Mouse (Mus musculus): ENCODE measurements around the gene Ifitm1. TPM values are rescaled to one million over a fixed set of nuclear protein-coding genes. Genes with fewer than 3 reads are reported as not detected.

Ifitm1 gene
- polyA plus RNA-seq, 1 experiment from 2014 or later: 54.4 TPM

DNA sequence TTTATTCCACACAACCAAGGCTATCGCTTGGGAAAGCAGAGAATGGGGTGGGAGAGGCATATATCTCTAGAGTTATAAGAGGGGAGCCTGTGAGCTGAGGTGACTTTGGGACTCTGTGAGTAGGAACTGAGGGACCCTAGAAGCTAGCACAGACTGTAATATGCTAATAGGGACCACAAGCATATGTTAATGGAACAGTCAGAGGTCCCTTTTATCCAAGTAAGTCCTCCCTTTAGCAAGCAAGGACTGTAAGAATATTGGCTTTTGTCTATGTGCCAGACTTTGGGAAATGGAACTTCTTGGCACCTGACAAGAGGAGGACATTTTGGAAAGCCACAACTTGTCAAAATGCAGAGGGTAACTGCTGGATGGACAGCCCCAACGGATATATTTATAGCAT, 28.1 kb upstream of the Ifitm1 start:
- Histone ChIP-seq H3K4me2 (replicated peaks; ENCODE audit: low read depth, low read length) (no peak overlapping the region), H3K36me3 (ENCODE audit: control insufficient read depth, insufficient read depth, low read length) (no peaks in the 10 kb centered on the region), H3K4me3 (ENCODE audit: low read length) (no peak overlapping the region), H3K9me3 (ENCODE audit: control insufficient read depth, low read length) (no peaks in the 10 kb centered on the region), H3K27ac (ENCODE audit: low read depth, low read length) (0 out of 2 replicates have a peak overlapping the region, but pooled peaks have one; percentile 56), H3K27me3 (ENCODE audit: control insufficient read depth, insufficient read depth, low read length) (peaks cover 13% of the 10 kb centered on the region), H3K9ac (ENCODE audit: low read depth, low read length) (no peak overlapping the region), H3K4me1 (ENCODE audit: control insufficient read depth, insufficient read depth, low read length) (peaks cover 15% of the 10 kb centered on the region; the same call in 1 of the 2 replicates)
- no peak for ATAC-seq (ENCODE audit: low FRiP score, low TSS enrichment)
- WGBS: 38% methylated on average over 2 of the region's 2 CpGs

GRCm38 (mm10) chr7:140939669-140940171, 27.3 kb upstream of the Ifitm1 start:
- H3K36me3 ChIP-seq (ENCODE audit: control insufficient read depth, insufficient read depth, low read length): 0 out of 2 replicates have a peak, but pooled peaks cover under 1% of the 10 kb centered on the region
- 8% methylated on average over 7 of the region's 8 CpGs for WGBS
- H3K4me3 ChIP-seq (ENCODE audit: low read length): no peak overlapping the region
- H3K9me3 ChIP-seq (ENCODE audit: control insufficient read depth, low read length): no peaks in the 10 kb centered on the region
- H3K4me1 ChIP-seq (ENCODE audit: control insufficient read depth, insufficient read depth, low read length): peaks cover 15% of the 10 kb centered on the region; the same call in 1 of the 2 replicates
- no peak overlapping the region for H3K9ac ChIP-seq (ENCODE audit: low read depth, low read length)
- no peak overlapping the region; the same call in 1 of the 2 replicates for H3K4me2 ChIP-seq (replicated peaks; ENCODE audit: low read depth, low read length)
- peaks cover 13% of the 10 kb centered on the region for H3K27me3 ChIP-seq (ENCODE audit: control insufficient read depth, insufficient read depth, low read length)
- ATAC-seq (ENCODE audit: low FRiP score, low TSS enrichment): peak; percentile 52
- peak overlapping the region; percentile 56; the same call in 1 of the 2 replicates for H3K27ac ChIP-seq (ENCODE audit: low read depth, low read length)

GRCm38 (mm10) chr7:140941222-140942051, 25.6 kb upstream of the Ifitm1 start, which contains the start of gene Pgghg:
TSS of gene Pgghg (plus strand) at chr7:140941391.
- peak; percentile 88 for ATAC-seq (ENCODE audit: low FRiP score, low TSS enrichment)
- H3K27ac ChIP-seq (ENCODE audit: low read depth, low read length): peak within 1 kb of the TSS; percentile 86
- 3% methylated on average over 33 of the region's 33 CpGs for WGBS
- peak within 1 kb of the TSS; percentile 71 for H3K4me2 ChIP-seq (replicated peaks; ENCODE audit: low read depth, low read length)
- peaks cover 15% of the 10 kb centered on the region; the same call in 1 of the 2 replicates for H3K4me1 ChIP-seq (ENCODE audit: control insufficient read depth, insufficient read depth, low read length)
- peak within 1 kb of the TSS; percentile 46 for H3K4me3 ChIP-seq (ENCODE audit: low read length)
- peaks cover 16% of the 10 kb centered on the region for H3K36me3 ChIP-seq (ENCODE audit: control insufficient read depth, insufficient read depth, low read length)
- H3K9ac ChIP-seq (ENCODE audit: low read depth, low read length): peak within 1 kb of the TSS; percentile 73
- no peaks in the 10 kb centered on the region for H3K9me3 ChIP-seq (ENCODE audit: control insufficient read depth, low read length)
- H3K27me3 ChIP-seq (ENCODE audit: control insufficient read depth, insufficient read depth, low read length): peaks cover 4% of the 10 kb centered on the region; the same call in 1 of the 2 replicates

DNA sequence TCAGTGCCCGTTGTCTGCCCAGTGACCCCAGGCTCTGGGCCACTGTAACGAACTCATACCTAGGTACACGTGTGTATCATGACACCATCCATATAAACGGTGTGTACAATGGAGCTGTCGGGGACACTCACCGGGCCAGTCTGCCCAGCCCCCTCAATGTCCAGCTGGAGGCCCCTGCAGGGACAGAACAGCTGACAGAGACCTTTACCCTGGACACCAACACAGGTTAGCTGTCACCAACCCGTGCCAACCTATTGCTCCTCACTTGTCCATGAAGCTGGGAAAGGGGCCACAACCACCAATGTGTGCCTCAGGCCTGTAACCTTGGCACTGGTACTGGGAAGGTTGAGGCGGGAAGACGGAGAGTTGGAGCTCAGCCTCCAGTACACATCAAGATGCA, 24.7 kb upstream of the Ifitm1 start:
- ATAC-seq (ENCODE audit: low FRiP score, low TSS enrichment): no peak; the same call in 1 of the 2 replicates
- Histone ChIP-seq H3K4me1 (ENCODE audit: control insufficient read depth, insufficient read depth, low read length) (peaks cover 15% of the 10 kb centered on the region; the same call in 1 of the 2 replicates), H3K4me2 (replicated peaks; ENCODE audit: low read depth, low read length) (peak overlapping the region; percentile 71), H3K27me3 (ENCODE audit: control insufficient read depth, insufficient read depth, low read length) (no peaks in the 10 kb centered on the region), H3K9ac (ENCODE audit: low read depth, low read length) (peak overlapping the region; percentile 73), H3K9me3 (ENCODE audit: control insufficient read depth, low read length) (no peaks in the 10 kb centered on the region), H3K36me3 (ENCODE audit: control insufficient read depth, insufficient read depth, low read length) (peaks cover 23% of the 10 kb centered on the region), H3K4me3 (ENCODE audit: low read length) (peak overlapping the region; percentile 46), H3K27ac (ENCODE audit: low read depth, low read length) (peak overlapping the region; percentile 86)
- WGBS: 54% methylated on average over 9 of the region's 9 CpGs

GRCm38 (mm10) chr7:140942811-140943210, 24.2 kb upstream of the Ifitm1 start:
- Histone ChIP-seq H3K9ac (ENCODE audit: low read depth, low read length) (no peak overlapping the region), H3K27ac (ENCODE audit: low read depth, low read length) (no peak overlapping the region), H3K4me2 (replicated peaks; ENCODE audit: low read depth, low read length) (no peak overlapping the region), H3K27me3 (ENCODE audit: control insufficient read depth, insufficient read depth, low read length) (no peaks in the 10 kb centered on the region), H3K4me1 (ENCODE audit: control insufficient read depth, insufficient read depth, low read length) (peaks cover 15% of the 10 kb centered on the region; the same call in 1 of the 2 replicates), H3K9me3 (ENCODE audit: control insufficient read depth, low read length) (no peaks in the 10 kb centered on the region), H3K36me3 (ENCODE audit: control insufficient read depth, insufficient read depth, low read length) (peaks cover 27% of the 10 kb centered on the region), H3K4me3 (ENCODE audit: low read length) (no peak overlapping the region)
- WGBS: 91% methylated on average over 10 of the region's 10 CpGs
- no peak for ATAC-seq (ENCODE audit: low FRiP score, low TSS enrichment)

DNA sequence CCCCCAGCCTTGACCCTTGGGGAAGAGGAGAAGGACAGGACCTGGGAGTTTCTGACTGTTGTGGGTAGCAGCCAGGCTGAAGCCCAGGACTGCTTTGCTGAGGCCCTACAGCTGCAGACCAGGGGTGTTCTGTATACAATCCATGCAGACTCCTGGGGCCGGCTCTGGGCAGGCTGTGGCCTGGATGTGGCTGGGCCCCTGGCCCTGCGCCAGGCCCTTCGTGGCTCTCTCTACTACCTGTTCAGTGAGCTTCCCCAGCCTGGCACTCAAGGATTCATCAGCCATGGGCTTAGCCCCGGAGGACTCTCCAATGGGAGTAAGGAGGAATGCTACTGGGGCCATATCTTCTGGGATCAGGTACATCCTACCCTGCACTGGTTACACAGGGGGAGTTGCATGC, 23.7 kb upstream of the Ifitm1 start:
- no peak overlapping the region for H3K9ac ChIP-seq (ENCODE audit: low read depth, low read length)
- WGBS: 82% methylated on average over 4 of the region's 4 CpGs
- peaks cover 15% of the 10 kb centered on the region; the same call in 1 of the 2 replicates for H3K4me1 ChIP-seq (ENCODE audit: control insufficient read depth, insufficient read depth, low read length)
- no peak overlapping the region for H3K4me3 ChIP-seq (ENCODE audit: low read length)
- ATAC-seq (ENCODE audit: low FRiP score, low TSS enrichment): no peak
- no peaks in the 10 kb centered on the region for H3K9me3 ChIP-seq (ENCODE audit: control insufficient read depth, low read length)
- H3K4me2 ChIP-seq (replicated peaks; ENCODE audit: low read depth, low read length): no peak overlapping the region
- H3K36me3 ChIP-seq (ENCODE audit: control insufficient read depth, insufficient read depth, low read length): peaks cover 32% of the 10 kb centered on the region
- H3K27ac ChIP-seq (ENCODE audit: low read depth, low read length): no peak overlapping the region
- no peaks in the 10 kb centered on the region for H3K27me3 ChIP-seq (ENCODE audit: control insufficient read depth, insufficient read depth, low read length)

- ATAC-seq (ENCODE audit: low FRiP score, low TSS enrichment): no peak
Measured at GRCm38 (mm10) chr7:140944236-140944635, 22.8 kb upstream of the Ifitm1 start.

DNA sequence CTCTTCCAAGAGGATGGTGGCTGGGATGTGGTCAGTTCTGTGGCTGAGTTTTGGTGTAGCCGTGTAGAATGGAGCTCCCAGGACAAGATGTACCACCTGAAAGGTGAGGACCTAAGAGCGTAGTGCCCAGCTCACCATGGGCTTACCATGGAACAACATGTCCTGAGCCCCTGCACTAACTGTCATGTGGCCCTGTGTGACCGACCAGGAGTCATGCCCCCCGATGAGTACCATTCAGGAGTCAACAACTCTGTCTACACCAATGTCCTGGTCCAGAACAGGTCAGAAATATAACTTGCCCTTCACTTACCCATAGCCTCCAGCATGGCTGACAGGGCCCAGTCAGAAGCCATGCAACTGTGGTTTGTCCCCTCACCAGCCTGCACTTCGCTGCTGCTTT, 21.8 kb upstream of the Ifitm1 start:
- Histone ChIP-seq H3K9me3 (ENCODE audit: control insufficient read depth, low read length) (no peaks in the 10 kb centered on the region), H3K36me3 (ENCODE audit: control insufficient read depth, insufficient read depth, low read length) (peaks cover 47% of the 10 kb centered on the region), H3K9ac (ENCODE audit: low read depth, low read length) (no peak overlapping the region), H3K27ac (ENCODE audit: low read depth, low read length) (no peak overlapping the region), H3K27me3 (ENCODE audit: control insufficient read depth, insufficient read depth, low read length) (no peaks in the 10 kb centered on the region), H3K4me1 (ENCODE audit: control insufficient read depth, insufficient read depth, low read length) (peaks cover 11% of the 10 kb centered on the region; the same call in 1 of the 2 replicates), H3K4me2 (replicated peaks; ENCODE audit: low read depth, low read length) (no peak overlapping the region), H3K4me3 (ENCODE audit: low read length) (no peak overlapping the region)
- ATAC-seq (ENCODE audit: low FRiP score, low TSS enrichment): no peak
- WGBS: 96% methylated on average over 5 of the region's 5 CpGs

More at GRCm38 (mm10) chr7:140944236-140944635, 22.8 kb upstream of the Ifitm1 start:
- Histone ChIP-seq H3K4me3 (ENCODE audit: low read length) (no peak overlapping the region), H3K27me3 (ENCODE audit: control insufficient read depth, insufficient read depth, low read length) (no peaks in the 10 kb centered on the region), H3K9ac (ENCODE audit: low read depth, low read length) (no peak overlapping the region), H3K4me1 (ENCODE audit: control insufficient read depth, insufficient read depth, low read length) (peaks cover 13% of the 10 kb centered on the region; the same call in 1 of the 2 replicates), H3K9me3 (ENCODE audit: control insufficient read depth, low read length) (no peaks in the 10 kb centered on the region), H3K27ac (ENCODE audit: low read depth, low read length) (no peak overlapping the region), H3K36me3 (ENCODE audit: control insufficient read depth, insufficient read depth, low read length) (peaks cover 40% of the 10 kb centered on the region), H3K4me2 (replicated peaks; ENCODE audit: low read depth, low read length) (no peak overlapping the region)
- 88% methylated on average over 7 of the region's 7 CpGs for WGBS

DNA sequence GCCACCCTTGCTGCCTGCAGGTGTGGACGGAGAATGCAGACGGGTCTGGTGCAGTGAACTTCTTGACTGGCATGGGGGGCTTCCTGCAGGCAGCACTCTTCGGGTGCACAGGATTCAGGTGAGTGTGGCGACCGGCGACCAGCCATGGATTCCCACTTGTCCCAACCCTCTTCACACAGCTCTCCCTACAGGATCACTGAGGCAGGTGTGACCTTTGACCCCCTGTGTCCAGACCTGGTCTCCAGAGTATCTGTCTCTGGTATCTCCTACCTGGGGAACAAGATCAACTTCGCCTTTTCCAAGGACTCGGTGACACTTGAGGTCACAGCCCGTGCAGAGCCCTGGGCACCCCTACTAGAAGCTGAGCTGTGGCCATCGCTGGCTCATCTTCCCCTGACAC, 20.7 kb upstream of the Ifitm1 start:
- H3K27ac ChIP-seq (ENCODE audit: low read depth, low read length): no peak overlapping the region
- no peak for ATAC-seq (ENCODE audit: low FRiP score, low TSS enrichment)
- peaks cover 17% of the 10 kb centered on the region for H3K4me1 ChIP-seq (ENCODE audit: control insufficient read depth, insufficient read depth, low read length)
- H3K36me3 ChIP-seq (ENCODE audit: control insufficient read depth, insufficient read depth, low read length): peaks cover 47% of the 10 kb centered on the region
- no peak overlapping the region for H3K4me3 ChIP-seq (ENCODE audit: low read length)
- no peaks in the 10 kb centered on the region for H3K9me3 ChIP-seq (ENCODE audit: control insufficient read depth, low read length)
- WGBS: 93% methylated on average over 10 of the region's 10 CpGs
- no peak overlapping the region for H3K9ac ChIP-seq (ENCODE audit: low read depth, low read length)
- no peaks in the 10 kb centered on the region for H3K27me3 ChIP-seq (ENCODE audit: control insufficient read depth, insufficient read depth, low read length)
- no peak overlapping the region for H3K4me2 ChIP-seq (replicated peaks; ENCODE audit: low read depth, low read length)

Measured in kidney, embryonic 14.5 days (tissue).